Mouse (Mus musculus) erythroblast, adult 5-6 weeks (primary cell): ENCODE results near the gene Mob1b. TPM values are rescaled to one million over a fixed set of nuclear protein-coding genes. Genes with fewer than 3 reads are reported as not detected.

Experiments
- ATAC-seq: replicated peaks from 2 replicates; pipeline ENCODE4 v1.8.0; 2016; ENCODE audit warnings: moderate number of reproducible peaks, mild to moderate bottlenecking, moderate TSS enrichment, inconsistent platforms; ENCODE audit not compliant: poor library complexity, low FRiP score, severe bottlenecking
- total RNA-seq, 2 experiments: library from RNA; stranded (forward) in 1 of 2; stranded (reverse) in 1 of 2; fragments of 150-400 nt in 1 of 2; fragments of 200-764, 138-1000 nt in 1 of 2; gene quantifications; 2 replicates each; pipeline versions ENCODE4 v1.2.3 to v1.2.4; 2015 to 2017; ENCODE audit warnings: low replicate concordance in 2 of 2

Gene Mob1b
- total RNA-seq (2015; ENCODE audit: low replicate concordance) (21.7 and 33.6 TPM in 2 replicates), total RNA-seq (2017; ENCODE audit: low replicate concordance) (15.7 and 19.4 TPM in 2 replicates)

DNA sequence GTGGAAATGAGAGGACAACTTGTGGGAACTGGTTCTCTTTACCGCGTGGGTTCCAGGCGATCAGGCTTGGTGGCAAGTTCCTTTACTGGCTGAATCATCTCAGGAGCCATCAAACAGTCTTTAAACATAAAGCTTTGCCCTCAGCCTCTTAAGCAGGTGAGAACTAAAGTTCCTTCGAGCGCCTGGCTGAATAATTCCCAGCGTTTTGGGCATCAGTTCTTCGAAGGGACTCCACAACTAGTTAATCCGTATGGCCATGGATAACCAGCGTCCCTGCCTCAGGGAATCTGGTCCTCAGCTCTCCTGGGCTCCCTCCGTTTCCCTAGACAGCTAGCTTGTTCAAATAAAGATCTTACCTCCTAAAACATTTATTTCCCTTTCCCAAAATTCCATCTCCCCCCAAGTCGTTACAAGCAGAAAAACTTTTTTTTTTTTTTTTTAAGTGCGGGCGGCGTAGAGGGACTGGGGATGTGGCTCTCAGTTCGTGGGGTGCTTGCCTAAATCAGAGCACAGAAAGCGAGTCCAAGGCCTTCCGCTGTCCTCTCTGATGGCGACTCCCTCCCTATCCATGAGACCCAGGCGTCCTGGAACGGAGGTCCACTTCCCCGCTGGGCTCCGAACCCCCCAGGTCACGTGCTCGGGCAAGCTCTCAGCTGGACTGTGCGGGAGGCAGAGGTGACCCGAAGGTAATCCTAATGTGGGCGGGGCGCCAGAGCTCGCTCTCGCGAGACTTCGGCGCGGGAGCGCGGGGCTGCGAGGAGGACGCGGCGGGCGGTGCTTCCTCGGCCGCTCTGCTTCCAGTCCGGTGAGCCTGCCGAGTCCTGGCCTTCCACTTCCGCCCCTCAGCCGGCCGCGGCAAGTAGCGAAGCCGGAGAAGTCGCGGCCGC lies at the start of gene Mob1b:
Gene Mob1b (plus strand): TSS at position 740 of the 887 bp plus-strand sequence.
- peak; percentile 86 for ATAC-seq

DNA sequence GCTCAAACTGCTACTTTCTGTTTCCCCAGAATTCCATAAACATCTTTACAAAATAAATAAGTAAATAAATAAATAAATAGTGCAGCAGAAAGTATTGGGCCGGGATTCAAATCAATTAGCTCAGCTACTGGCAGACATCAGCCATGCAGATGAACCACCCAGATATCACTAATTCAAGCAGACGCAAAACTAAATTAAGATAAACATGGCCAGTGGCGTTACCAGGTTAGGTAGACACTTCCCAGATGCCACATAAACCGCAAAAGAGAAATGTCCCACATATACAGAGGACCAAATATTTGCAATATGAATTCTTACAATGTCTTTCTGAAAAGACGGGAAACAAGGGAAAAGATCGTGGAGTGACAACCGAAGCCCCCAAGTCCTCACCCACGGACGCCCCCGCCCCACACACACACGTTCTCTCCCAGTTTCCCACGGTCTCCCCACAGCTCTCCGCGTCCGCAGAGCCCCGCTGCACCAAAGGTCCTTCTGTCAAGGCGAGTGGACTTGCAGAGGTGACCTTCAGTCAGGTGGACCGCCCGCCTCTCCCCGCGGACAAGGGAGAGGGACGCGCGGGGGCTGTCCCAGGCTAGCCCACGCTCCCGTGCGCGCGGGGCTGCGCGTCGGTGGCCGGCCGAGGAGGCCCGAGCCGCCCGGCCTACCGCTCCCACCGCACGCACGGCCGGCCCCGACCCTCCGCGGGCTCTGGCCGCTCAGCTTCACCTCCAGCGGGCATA lies 45.8 kb upstream of the Mob1b start:
- ATAC-seq, result peak; percentile 47

DNA sequence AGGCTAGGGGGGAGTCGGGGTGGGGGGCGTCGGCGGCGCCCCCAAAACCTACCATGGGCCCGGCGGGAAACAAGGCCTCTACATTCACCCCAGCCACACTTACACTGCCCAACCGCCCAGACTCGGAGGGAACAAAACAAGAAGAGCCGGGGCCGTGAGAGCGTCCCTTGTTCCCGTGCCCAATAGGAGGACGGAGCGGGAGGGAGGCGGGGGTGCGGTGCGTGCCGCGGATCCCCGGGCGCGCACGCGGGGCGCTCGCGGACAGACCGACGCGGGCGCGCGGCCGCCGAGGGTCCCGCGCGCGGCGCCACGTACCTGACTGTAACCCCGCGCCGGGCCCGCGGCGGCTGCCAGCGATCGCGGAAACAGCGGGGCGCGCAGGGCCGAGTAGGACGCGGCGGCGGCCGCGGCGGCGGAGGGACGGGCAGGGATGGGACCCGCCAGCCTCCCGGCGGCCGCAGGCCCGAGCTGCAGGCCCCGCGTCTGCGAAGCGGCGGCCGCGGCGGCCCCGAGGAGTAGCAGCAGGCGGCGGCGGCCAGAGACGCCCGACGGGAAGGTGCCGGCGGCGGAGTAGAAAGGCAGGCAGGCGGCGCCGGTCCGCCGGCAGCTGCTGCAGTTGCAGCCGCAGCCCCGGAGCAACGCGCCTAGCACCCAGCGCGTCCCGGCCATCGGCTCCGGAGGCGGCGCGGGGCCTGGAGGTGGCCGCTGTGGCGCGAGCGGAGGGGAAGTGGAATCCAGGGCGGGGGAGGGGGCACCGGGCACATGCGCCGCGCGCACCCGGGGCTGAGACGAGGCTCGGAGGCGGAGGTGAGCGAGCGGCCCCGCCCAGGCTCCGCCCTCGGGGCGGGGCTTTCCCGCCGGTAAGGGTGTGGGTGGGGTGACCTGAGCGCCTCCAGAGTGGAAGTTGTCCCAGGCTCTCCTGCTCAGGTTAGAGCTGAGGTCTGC lies 44.9 kb upstream of the Mob1b start, which contains the start of gene Grsf1:
Gene Grsf1 (minus strand): TSS at position 729 of the 945 bp plus-strand sequence.
- ATAC-seq, result peak; percentile 95

DNA sequence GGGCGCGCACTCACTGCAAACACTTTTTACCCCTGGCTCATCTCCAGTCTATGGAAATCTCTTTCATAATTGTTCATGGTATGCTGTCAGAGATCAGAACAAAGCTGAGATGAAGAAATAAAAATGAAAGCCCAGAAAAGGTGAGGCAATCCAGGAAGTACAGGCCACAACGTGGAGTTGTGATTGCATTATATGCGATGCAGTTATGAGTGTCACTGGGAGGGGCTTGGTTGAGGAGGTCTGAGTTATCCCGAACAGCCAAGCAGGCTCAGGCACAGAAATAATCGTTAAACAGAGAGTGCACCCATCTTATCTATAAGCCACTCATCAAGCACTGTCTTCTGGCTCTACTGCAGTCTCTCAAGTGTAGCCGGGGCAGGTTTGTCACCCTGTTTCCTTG lies 41.7 kb upstream of the Mob1b start:
- ATAC-seq, result no peak

DNA sequence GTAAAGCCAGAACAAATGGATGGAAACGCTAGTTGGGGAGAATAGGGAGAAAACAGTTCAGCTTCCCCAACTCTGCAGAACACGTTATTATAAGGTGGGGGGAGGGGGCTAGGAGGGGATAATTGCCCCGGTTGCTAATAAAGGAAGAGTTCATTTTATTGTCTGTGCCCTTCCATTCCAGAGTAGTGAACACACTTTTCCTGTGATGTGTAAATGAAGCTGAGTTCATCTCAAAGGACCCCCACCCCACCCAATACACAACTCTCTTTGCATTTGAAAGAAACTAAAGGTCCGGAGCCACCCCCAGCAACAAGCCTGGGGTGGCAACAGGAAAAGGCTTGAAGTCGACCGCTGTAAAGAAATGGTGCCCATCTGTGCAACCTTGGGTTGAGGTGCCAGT lies 41.3 kb upstream of the Mob1b start:
- ATAC-seq, result no peak

DNA sequence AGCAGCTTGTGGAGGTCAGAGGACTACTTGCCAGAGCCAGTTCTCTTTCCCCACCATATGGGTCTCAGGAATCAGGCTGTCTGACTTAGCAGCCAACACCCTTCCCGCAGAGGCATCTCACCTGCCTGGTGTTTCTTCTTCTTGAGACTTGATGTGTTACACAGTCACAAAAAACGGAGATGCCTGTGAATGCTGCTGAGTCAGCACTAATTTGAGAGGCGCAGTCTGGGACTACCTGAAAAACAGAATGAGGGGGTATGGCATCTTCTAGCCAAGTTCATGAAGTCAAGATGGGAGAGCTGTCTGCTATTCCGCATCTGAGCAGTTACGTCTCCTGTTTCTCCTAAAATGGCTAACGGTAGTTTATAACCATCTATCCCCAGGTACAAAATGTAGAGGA lies 40.1 kb upstream of the Mob1b start:
- ATAC-seq, result no peak

DNA sequence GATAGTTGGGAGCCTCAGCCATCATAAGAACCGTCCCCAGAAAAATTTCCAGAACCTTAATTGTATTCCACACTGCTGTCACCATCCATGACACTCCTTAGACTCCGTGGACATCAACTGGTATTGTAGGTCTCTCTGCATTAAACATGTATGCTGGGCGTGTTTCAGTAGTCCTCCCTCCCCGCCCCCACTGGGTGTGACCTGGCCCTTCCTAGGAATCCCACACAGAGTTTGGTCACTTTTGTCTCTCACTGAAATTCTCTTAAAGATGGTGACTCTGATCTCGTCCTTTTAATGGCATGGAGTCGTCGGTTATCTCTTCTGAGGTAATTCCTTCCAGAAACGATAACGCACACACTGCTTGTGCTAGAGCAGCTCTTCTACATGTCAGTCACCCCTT lies 36.9 kb upstream of the Mob1b start:
- no peak for ATAC-seq

DNA sequence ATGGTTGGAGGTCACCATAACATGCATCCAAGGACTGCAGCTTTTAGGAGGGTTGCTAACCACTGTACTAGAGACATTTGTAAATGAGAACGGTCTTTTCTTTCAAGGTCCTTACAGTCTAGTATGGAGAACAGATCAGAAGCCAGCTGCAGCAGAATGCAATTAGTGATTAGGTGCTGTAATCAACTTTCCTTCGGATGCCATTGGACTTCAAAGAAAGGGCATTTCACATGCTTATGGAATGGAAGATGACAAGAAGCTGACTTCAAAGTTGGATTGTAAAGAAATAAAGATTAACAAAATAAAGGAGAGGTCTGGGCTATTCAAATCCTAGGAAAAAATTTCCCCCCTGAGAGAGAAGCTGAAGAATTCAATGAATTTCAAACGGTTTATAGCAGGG lies 36.4 kb upstream of the Mob1b start:
- no peak for ATAC-seq

DNA sequence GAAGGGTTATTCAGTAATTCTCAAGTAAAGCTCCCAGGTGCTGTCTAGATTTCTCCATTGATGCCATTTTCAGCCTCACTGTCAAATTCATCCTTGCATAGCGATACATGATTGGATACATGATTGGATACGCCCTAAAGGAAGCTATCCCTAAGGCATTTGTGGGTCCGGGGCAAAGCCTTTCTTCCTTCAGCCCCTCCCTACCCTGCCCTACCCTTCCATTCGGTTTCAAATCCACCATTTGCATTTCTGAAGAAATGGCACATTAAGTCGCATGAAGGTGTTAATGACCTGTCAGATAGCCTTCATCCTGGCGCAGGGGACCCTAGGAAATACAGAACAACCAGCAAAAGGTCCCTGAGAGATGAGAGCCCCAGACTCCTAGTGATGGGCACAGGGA lies 35.3 kb upstream of the Mob1b start:
- no peak for ATAC-seq

DNA sequence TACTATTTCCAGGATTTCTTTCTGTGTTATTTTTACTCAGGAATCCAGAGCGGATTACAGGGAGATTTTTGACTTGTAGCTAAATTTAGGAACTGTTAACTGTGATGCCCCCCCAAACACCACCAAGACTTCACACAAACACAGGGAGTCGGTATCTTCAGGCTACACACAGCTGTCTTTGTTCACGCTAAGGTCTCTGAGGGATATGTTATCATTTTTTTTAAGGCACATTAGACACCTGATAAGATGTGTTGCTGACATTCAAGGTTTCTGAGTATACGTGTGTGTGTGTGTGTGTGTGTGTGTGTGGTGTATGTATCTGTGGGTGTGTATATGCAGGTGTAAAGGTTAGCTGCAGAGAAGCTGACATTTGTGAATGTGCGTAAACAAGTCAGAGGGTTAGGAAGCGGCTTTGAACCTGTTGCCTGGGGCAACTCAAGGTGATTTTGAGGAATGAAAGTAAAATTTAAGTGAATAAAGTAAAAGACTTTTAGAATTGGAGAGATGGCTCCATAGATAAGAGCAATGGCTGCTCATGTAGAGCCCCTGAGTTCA lies 34.8 kb upstream of the Mob1b start:
- no peak for ATAC-seq

DNA sequence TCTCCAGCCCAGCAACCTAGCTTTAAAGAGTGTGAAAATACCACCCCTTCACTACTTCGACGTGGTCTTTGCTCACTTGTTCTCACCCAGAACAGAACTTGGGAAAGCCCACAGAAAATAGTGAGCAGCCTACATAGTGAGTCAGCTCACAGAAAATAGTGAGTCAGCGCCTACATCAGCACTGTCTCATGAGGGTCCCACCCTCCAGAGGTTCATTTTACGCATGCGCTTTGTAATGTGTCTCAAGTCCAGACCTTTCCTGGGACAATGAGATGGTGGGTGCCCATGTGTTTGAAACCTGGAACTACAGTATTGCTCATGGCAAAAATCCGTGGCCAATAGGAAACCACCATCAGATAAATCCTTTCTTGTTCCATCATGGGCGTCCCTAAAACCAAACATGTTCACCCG lies 32.7 kb upstream of the Mob1b start:
- no peak for ATAC-seq

DNA sequence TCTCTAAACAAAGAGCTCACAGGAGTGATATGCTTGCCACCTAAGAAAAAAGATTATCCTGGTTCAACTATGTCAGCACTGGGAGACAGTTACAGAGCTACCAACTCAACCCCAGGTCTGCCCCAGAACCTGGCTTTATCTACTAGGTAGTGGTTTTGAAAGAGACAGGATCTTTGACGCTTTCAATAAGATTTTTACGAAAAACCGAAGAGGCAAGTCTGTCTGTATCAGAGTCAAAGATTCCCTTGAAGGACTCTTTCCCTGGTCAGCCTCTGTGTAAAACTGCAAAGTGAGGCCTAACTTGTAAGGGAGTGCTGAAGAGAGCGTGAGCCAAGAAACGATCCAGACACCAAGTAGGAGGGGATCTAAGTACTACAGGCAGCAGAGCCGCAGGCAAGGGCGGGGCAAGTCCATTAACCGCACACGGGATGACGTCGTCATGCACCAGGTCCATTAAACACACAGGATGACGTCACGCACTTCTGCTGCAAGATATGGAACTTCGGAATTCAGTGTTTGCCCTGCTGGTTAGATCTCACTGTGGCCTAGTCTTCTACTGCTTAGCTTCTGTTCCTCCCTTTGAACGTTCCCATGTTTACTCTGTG lies 32.0 kb upstream of the Mob1b start:
- peak; percentile 33; the same call in 1 of the 2 replicates for ATAC-seq

DNA sequence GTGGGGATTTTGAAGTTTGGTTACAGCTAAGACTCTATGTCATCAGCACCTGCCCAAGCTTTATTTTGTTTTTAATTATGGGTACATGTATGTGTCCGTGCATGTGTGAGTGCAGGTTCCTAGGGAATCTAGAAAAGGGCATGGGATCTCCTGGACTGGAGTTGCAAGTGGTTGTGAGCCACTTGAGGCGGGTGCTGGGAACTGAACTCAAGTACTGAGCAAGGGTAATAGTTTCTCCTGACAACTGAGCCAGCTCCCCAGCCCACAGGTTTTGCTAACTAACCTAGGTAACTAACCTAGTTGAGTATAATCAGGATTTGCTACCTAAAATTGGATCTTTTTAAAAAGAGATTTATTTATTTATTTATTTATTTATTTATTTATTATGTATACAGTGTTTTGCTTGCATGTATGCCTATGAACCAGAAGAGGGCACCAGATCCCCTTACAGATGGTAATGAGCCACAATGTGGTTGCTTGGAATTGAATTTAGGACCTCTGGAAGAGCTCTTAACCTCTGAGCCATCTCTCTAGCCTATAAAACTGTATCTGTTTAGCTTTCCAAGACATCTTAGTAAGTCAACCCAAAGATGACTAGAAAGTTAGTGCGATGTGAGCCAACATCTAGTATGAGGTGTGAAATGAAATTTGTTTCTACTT lies 31.2 kb upstream of the Mob1b start:
- ATAC-seq, result peak; percentile 63; the same call in 1 of the 2 replicates

DNA sequence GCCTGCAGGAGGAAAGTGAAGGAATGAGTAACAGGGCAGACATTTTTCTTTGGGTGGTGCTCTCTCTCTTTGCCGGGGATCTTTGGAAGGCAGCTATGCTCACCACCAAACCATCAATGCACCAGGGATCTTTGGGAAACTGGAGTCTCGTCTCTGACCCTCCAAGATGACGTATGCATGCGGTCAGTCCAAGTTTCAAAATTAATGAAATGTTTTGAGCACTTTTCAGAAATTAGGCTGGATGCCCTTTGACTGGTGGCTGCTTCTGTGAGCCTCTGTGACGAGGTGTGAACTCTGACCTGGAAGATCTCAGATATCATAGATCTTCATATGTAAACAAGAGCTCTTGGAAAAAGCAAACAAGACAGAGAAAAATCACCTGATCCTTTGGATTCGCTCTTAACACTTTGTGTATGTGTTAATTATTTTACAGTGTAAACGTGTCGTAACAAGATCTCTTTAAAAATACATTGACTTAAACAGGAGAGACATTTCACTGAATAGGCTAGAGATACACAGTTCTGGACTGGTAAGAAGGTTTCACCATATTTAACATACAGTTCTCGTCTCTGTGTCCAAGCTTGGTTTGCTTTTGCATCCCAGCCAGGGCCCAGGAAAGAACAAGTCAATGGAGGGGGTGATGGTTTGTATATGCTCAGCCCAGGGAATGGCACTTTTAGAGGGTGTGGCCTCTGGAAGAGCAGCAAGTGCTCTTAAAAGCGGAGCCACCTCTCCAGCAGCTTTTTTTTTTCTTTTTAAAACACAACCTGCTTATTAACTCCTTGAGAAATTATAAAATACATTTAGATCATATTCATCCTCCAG lies 29.8 kb upstream of the Mob1b start:
- ATAC-seq, result no peak

DNA sequence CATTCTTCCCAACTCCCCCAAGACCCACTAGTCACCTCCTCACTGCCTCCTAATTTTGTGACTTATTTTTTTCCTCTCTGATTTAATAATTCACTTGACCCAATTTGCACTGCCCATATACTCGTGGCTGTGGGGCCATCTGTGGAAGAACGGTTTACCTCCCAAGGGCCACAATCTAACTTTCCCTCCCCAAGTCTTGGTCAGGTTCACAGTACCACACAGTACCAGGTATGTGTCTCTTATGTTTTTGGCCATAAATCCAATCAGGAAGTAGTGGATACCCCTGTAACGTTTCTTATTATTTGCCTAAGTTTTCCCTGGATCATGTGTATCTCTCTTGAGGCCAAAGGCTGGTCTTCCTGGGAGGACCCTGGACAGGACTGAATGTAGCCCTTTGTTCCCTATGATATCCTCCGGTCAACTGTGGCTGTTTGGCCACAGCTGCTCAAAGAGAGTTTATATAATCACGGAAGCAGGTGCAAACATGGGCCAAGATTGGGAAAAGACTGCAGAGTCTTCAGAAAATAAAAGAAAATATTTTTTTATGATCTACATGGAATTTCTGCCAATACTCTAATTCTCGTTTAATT lies 29.1 kb upstream of the Mob1b start:
- no peak for ATAC-seq

DNA sequence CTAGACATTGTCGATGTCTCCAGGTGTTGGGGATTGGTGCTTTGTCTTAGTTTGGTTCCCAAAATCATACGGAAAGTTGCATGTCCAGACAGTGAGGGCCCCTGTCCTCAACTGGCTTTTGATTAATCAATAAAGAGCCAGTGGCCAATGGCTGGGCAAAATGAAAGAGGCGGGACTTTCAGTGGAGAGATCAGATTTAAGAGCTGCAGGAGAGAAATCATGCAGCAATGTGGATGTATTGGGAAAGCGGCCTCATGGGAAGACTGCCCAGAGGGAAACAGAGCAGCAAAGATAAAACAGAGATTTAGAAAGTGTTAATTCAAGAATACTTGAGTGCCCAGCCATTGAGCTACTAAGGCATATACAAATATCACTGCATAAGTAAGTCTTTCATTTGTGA lies 28.1 kb upstream of the Mob1b start:
- no peak for ATAC-seq

DNA sequence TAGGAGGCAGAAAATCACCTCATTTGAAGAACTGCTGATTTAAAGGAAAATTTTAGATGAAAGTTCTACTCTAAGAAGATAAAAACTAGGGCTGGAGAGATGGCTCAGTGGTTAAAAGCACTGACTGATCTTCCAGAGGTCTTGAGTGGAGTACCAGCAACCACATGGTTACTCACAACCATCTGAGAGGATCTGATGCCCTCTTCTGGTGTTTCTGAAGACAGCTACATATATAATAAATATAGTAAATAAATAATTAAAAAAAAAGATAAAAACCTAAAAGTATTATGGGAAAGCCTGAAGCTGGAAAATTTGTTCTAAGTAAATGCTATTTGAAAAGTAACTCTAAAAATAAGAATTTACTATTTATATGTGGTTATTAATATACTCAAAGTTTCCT lies 27.6 kb upstream of the Mob1b start:
- no peak for ATAC-seq
